Mouse (Mus musculus) small intestine, adult 2 months (tissue): ENCODE results near the gene R3hdm4. TPM values are rescaled to one million over a fixed set of nuclear protein-coding genes. Genes with fewer than 3 reads are reported as not detected.
A peak's percentile ranks its signal among the peaks of the same experiment; 100 is the strongest.

Source experiments
- H3K27ac ChIP-seq: fragments of 200-500 bp; 2 replicates; pipeline ENCODE4 v1.5.1; 2012; ENCODE audit warnings: low read depth, low read length, control low read depth, inconsistent platforms; ENCODE audit not compliant: insufficient read depth
- H3K27me3 ChIP-seq: fragments of 200-500 bp; 2 replicates; pipeline ENCODE4 v1.6.1; 2012; ENCODE audit warnings: mild to moderate bottlenecking, moderate library complexity, low read length, inconsistent platforms; ENCODE audit not compliant: control insufficient read depth, insufficient read depth
- H3K36me3 ChIP-seq: fragments of 200-500 bp; 2 replicates; pipeline ENCODE4 v1.6.1; 2012; ENCODE audit warnings: mild to moderate bottlenecking, low read length, control low read depth, inconsistent platforms; ENCODE audit not compliant: control insufficient read depth, insufficient read depth
- H3K4me1 ChIP-seq: fragments of 200-500 bp; 2 replicates; pipeline ENCODE4 v1.6.1; 2012; ENCODE audit warnings: low read length, inconsistent platforms, mixed read lengths; ENCODE audit not compliant: control insufficient read depth, insufficient read depth, insufficient read length
- H3K4me3 ChIP-seq: fragments of 200-500 bp; 2 replicates; pipeline ENCODE4 v1.5.1; 2012; ENCODE audit warnings: low read depth, mild to moderate bottlenecking, control low read depth, inconsistent platforms, low read length, moderate library complexity
- CTCF ChIP-seq: fragments of 200-500 bp; IDR thresholded peaks from 2 replicates; pipeline ENCODE4 v1.5.1; 2012; ENCODE audit warnings: low read depth, mild to moderate bottlenecking, control low read depth, inconsistent platforms, low read length, moderate library complexity, mixed read lengths; ENCODE audit not compliant: insufficient replicate concordance, insufficient read length; ENCODE audit errors: extremely low read depth
- POLR2A ChIP-seq: fragments of 200-500 bp; IDR thresholded peaks from 2 replicates; pipeline ENCODE4 v1.6.1; 2012; ENCODE audit warnings: low read depth, mild to moderate bottlenecking, control low read depth, inconsistent platforms, low read length, moderate library complexity
- WGBS: fragments of 180-500 bp; shearing (Covaris S2); methylation state at CpG from one replicate; pipeline ENCODE4 v1.1.7; 2018; 5-methylcytosine and 5-hydroxymethylcytosine counted together
- polyA plus RNA-seq: library from polyadenylated mRNA; depleted of rRNA; stranded (reverse); fragments of >200 nt; gene quantifications from 2 replicates; pipeline ENCODE4 v1.2.3, GENCODE M21; 2012

Gene R3hdm4
- polyA plus RNA-seq, 1 experiment, result 104 TPM

GRCm38 (mm10) chr10:79940749-79941148 lies 19.7 kb upstream of the R3hdm4 start:
- TF ChIP-seq POLR2A, result no peak
- TF ChIP-seq CTCF, result no peak
- H3K36me3 ChIP-seq, result no peaks in the 10 kb centered on the region
- H3K4me1 ChIP-seq, result peaks cover 33% of the 10 kb centered on the region
- WGBS, result 49% methylated on average over 7 of the region's 7 CpGs
- H3K4me3 ChIP-seq, result no peak overlapping the region
- H3K27ac ChIP-seq, result peak overlapping the region; percentile 8; the same call in 1 of the 2 replicates
- H3K27me3 ChIP-seq, result no peaks in the 10 kb centered on the region

GRCm38 (mm10) chr10:79937775-79938526 lies 16.9 kb upstream of the R3hdm4 start:
- no peak overlapping the region for H3K4me3 ChIP-seq
- H3K36me3 ChIP-seq, result no peaks in the 10 kb centered on the region
- TF ChIP-seq CTCF (no peak), POLR2A (no peak)
- WGBS, result 72% methylated on average over 11 of the region's 11 CpGs
- H3K27ac ChIP-seq, result no peak overlapping the region
- peaks cover 37% of the 10 kb centered on the region for H3K4me1 ChIP-seq
- no peaks in the 10 kb centered on the region for H3K27me3 ChIP-seq

- H3K4me3 ChIP-seq, result peak overlapping the region; percentile 56
- 6% methylated on average over 27 of the region's 27 CpGs for WGBS
- H3K27me3 ChIP-seq, result no peaks in the 10 kb centered on the region
- H3K36me3 ChIP-seq, result no peaks in the 10 kb centered on the region
- TF ChIP-seq CTCF, result no peak
- TF ChIP-seq POLR2A, result no peak
- H3K4me1 ChIP-seq, result peaks cover 44% of the 10 kb centered on the region
- peak overlapping the region; percentile 32 for H3K27ac ChIP-seq
These were observed 16.0 kb upstream of the R3hdm4 start for GRCm38 (mm10) chr10:79936911-79937441.

- H3K36me3 ChIP-seq, result 0 out of 2 replicates have a peak, but pooled peaks cover 2% of the 10 kb centered on the region
- peaks cover 44% of the 10 kb centered on the region for H3K4me1 ChIP-seq
- WGBS, result 8% methylated on average over 10 of the region's 10 CpGs
- H3K27me3 ChIP-seq, result no peaks in the 10 kb centered on the region
- H3K4me3 ChIP-seq, result peak overlapping the region; percentile 56; the same call in 1 of the 2 replicates
- TF ChIP-seq POLR2A (no peak), CTCF (no peak)
- peak overlapping the region; percentile 32; the same call in 1 of the 2 replicates for H3K27ac ChIP-seq
These were observed 15.4 kb upstream of the R3hdm4 start for GRCm38 (mm10) chr10:79936284-79936910.

- no peak overlapping the region for H3K27ac ChIP-seq
- 80% methylated on average over 16 of the region's 16 CpGs for WGBS
- H3K4me3 ChIP-seq, result no peak overlapping the region
- H3K27me3 ChIP-seq, result no peaks in the 10 kb centered on the region
- 0 out of 2 replicates have a peak, but pooled peaks cover 2% of the 10 kb centered on the region for H3K36me3 ChIP-seq
- TF ChIP-seq POLR2A, result no peak
- TF ChIP-seq CTCF, result no peak
- H3K4me1 ChIP-seq, result peaks cover 44% of the 10 kb centered on the region
These were observed 14.0 kb upstream of the R3hdm4 start for GRCm38 (mm10) chr10:79934794-79935569.

- H3K4me1 ChIP-seq, result peaks cover 44% of the 10 kb centered on the region
- no peak overlapping the region for H3K27ac ChIP-seq
- no peak overlapping the region for H3K4me3 ChIP-seq
These were observed 13.3 kb upstream of the R3hdm4 start for GRCm38 (mm10) chr10:79934272-79934721.

More at GRCm38 (mm10) chr10:79934272-79934721, 13.3 kb upstream of the R3hdm4 start:
- no peaks in the 10 kb centered on the region for H3K27me3 ChIP-seq
- TF ChIP-seq POLR2A (no peak), CTCF (no peak)
- 0 out of 2 replicates have a peak, but pooled peaks cover 2% of the 10 kb centered on the region for H3K36me3 ChIP-seq
- WGBS, result 8% methylated on average over 13 of the region's 13 CpGs
